Mouse (Mus musculus) MEL (cell line): Measurements from ENCODE around the gene Cotl1.
"Not testable (repeated sequence)": the region's sequence is repeated elsewhere in the genome, so short reads cannot be mapped to it uniquely, and the experiment has no call there.

Experiments
- CTCF ChIP-seq, 3 experiments: IDR thresholded peaks in 2 of 3; conservative IDR thresholded peaks in 1 of 3; 2 replicates each; pipeline ENCODE4 v1.5.1; 2011 to 2012; ENCODE audit warnings: low read length in 3 of 3, low read depth in 2 of 3, mild to moderate bottlenecking in 2 of 3, improper control_type of control experiment in 1 of 3, inconsistent platforms in 1 of 3, mixed read lengths in 1 of 3, moderate library complexity in 1 of 3; ENCODE audit not compliant: control insufficient read depth in 1 of 3, insufficient read depth in 1 of 3, poor library complexity in 1 of 3, severe bottlenecking in 1 of 3
- MYC ChIP-seq: IDR thresholded peaks from 2 replicates; pipeline ENCODE4 v1.6.1; 2011; ENCODE audit warnings: low read depth, mild to moderate bottlenecking, low read length, improper control_type of control experiment, moderate library complexity
- POLR2A ChIP-seq, 2 experiments: IDR thresholded peaks; 2 replicates each; pipeline ENCODE4 v1.6.1; 2011 to 2012; ENCODE audit warnings: low read length in 2 of 2, mild to moderate bottlenecking in 2 of 2, control low read depth in 1 of 2, improper control_type of control experiment in 1 of 2, low read depth in 1 of 2, moderate library complexity in 1 of 2; ENCODE audit not compliant: control insufficient read depth in 1 of 2, insufficient read depth in 1 of 2, poor library complexity in 1 of 2
- ZC3H11A ChIP-seq: IDR thresholded peaks from 2 replicates; pipeline ENCODE4 v1.6.1; 2012; ENCODE audit warnings: low read depth, mild to moderate bottlenecking, inconsistent platforms, low read length, improper control_type of control experiment

DNA sequence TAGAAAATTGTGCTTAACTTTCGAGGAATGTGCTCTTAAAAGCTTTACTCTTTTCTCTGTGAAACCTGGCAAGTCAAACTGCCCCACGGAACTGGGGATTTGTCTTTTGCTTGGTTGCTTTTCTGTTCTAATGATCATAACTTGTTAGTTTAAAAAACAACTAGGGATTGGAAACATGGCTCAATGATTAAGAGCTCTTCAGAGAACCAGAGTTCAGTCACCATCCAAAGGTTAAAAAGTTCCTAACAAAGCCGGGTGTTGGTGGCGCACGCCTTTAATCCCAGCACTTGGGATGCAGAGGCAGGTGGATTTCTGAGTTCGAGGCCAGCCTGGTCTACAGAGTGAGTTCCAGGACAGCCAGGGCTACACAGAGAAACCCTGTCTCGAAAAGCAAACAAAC, 5.4 kb upstream of the Cotl1 start:
- TF ChIP-seq POLR2A (IDR thresholded peaks at IDR 0.05; ENCODE audit: control insufficient read depth in 1 of 2, insufficient read depth in 1 of 2, low read depth in 1 of 2, low read length in 2 of 2, poor library complexity in 1 of 2); ZC3H11A; CTCF (IDR thresholded peaks at IDR 0.05 in 2 of 3, conservative IDR thresholded peaks at IDR 0.05 in 1 of 3; ENCODE audit: control insufficient read depth in 1 of 3, insufficient read depth in 1 of 3, low read depth in 2 of 3, low read length in 3 of 3, poor library complexity in 1 of 3, severe bottlenecking in 1 of 3); MYC: not testable (repeated sequence)
